Mouse (Mus musculus) hindbrain, embryonic 12.5 days (tissue): ENCODE results near the gene Celf2. TPM values are rescaled to one million over a fixed set of nuclear protein-coding genes. Genes with fewer than 3 reads are reported as not detected.

Experiments
- ATAC-seq: fragments of 200-750 bp; cut with Nextera tagmentation; 2 replicates; pipeline ENCODE4 v1.8.0; 2017; ENCODE audit warnings: moderate TSS enrichment; ENCODE audit not compliant: low FRiP score
- H3K27ac ChIP-seq: fragments of 300-500 bp; sonication (generic); 2 replicates; pipeline ENCODE4 v1.5.1; 2016; ENCODE audit warnings: mild to moderate bottlenecking
- H3K27me3 ChIP-seq: fragments of 300-500 bp; sonication (generic); 2 replicates; pipeline ENCODE4 v1.6.1; 2016; ENCODE audit warnings: mild to moderate bottlenecking
- H3K36me3 ChIP-seq: fragments of 300-500 bp; sonication (generic); 2 replicates; pipeline ENCODE4 v1.6.1; 2016; ENCODE audit warnings: mild to moderate bottlenecking
- H3K4me1 ChIP-seq: fragments of 300-500 bp; sonication (generic); 2 replicates; pipeline ENCODE4 v1.6.1; 2016
- H3K4me2 ChIP-seq: fragments of 300-500 bp; sonication (generic); replicated peaks from 2 replicates; pipeline ENCODE4 v1.6.1; 2016; ENCODE audit warnings: mild to moderate bottlenecking
- H3K4me3 ChIP-seq: fragments of 300-500 bp; sonication (generic); 2 replicates; pipeline ENCODE4 v1.5.1; 2016; ENCODE audit warnings: mild to moderate bottlenecking
- H3K9ac ChIP-seq: fragments of 300-500 bp; sonication (generic); 2 replicates; pipeline ENCODE4 v1.6.1; 2016; ENCODE audit warnings: mild to moderate bottlenecking, moderate library complexity
- H3K9me3 ChIP-seq: fragments of 300-500 bp; sonication (generic); replicated peaks from 2 replicates; pipeline ENCODE4 v1.6.1; 2016; ENCODE audit warnings: mild to moderate bottlenecking
- WGBS: fragments of 180-500 bp; shearing (Covaris S2); methylation state at CpG from one replicate; pipeline ENCODE4 v1.1.7; 2016; 5-methylcytosine and 5-hydroxymethylcytosine counted together
- polyA plus RNA-seq: library from polyadenylated mRNA; unstranded; fragments of >200 nt; fragmentation: Nextera tagmentation; extraction: Ambion mirVana; gene quantifications from 2 replicates; pipeline ENCODE4 v1.2.1, GENCODE M21; 2016

The Celf2 gene
- polyA plus RNA-seq, 1 experiment from 2014 or later: 108 TPM

GRCm38 (mm10) chr2:6558303-6559254 is 950.8 kb downstream of the Celf2 start:
- Histone ChIP-seq H3K4me2 (no peak overlapping the region), H3K36me3 (peaks cover 18% of the 10 kb centered on the region; the same call in 1 of the 2 replicates), H3K27me3 (no peaks in the 10 kb centered on the region), H3K9me3 (no peaks in the 10 kb centered on the region), H3K9ac (no peak overlapping the region), H3K4me1 (peaks cover 2% of the 10 kb centered on the region), H3K4me3 (no peak overlapping the region), H3K27ac (no peak overlapping the region)
- 82% methylated on average over 14 of the region's 14 CpGs for WGBS
- no peak for ATAC-seq

- Histone ChIP-seq H3K36me3 (peaks cover 22% of the 10 kb centered on the region; the same call in 1 of the 2 replicates), H3K9ac (no peak overlapping the region), H3K9me3 (no peaks in the 10 kb centered on the region), H3K4me1 (peaks cover 3% of the 10 kb centered on the region), H3K4me3 (no peak overlapping the region), H3K27ac (no peak overlapping the region), H3K4me2 (no peak overlapping the region), H3K27me3 (no peaks in the 10 kb centered on the region)
- ATAC-seq: no peak
- 86% methylated on average over 3 of the region's 3 CpGs for WGBS
Observed at GRCm38 (mm10) chr2:6557749-6558148, 951.6 kb downstream of the Celf2 start.

GRCm38 (mm10) chr2:6556913-6557312 is 952.5 kb downstream of the Celf2 start:
- no peaks in the 10 kb centered on the region for H3K9me3 ChIP-seq
- ATAC-seq: no peak
- H3K27me3 ChIP-seq: no peaks in the 10 kb centered on the region
- 88% methylated on average over 2 of the region's 2 CpGs for WGBS
- peaks cover 22% of the 10 kb centered on the region; the same call in 1 of the 2 replicates for H3K36me3 ChIP-seq
- H3K27ac ChIP-seq: no peak overlapping the region
- H3K9ac ChIP-seq: no peak overlapping the region
- H3K4me2 ChIP-seq: no peak overlapping the region
- peaks cover 3% of the 10 kb centered on the region for H3K4me1 ChIP-seq
- no peak overlapping the region for H3K4me3 ChIP-seq

GRCm38 (mm10) chr2:6553656-6554055 is 955.7 kb downstream of the Celf2 start:
- no peaks in the 10 kb centered on the region for H3K9me3 ChIP-seq

GRCm38 (mm10) chr2:6549251-6549650 is 960.1 kb downstream of the Celf2 start:
- Histone ChIP-seq H3K9ac (no peak overlapping the region), H3K4me3 (no peak overlapping the region), H3K4me1 (peaks cover 22% of the 10 kb centered on the region), H3K36me3 (0 out of 2 replicates have a peak, but pooled peaks cover 12% of the 10 kb centered on the region), H3K4me2 (no peak overlapping the region), H3K9me3 (no peaks in the 10 kb centered on the region), H3K27me3 (no peaks in the 10 kb centered on the region), H3K27ac (no peak overlapping the region)
- WGBS: 90% methylated on average over 7 of the region's 7 CpGs
- no peak for ATAC-seq

More at GRCm38 (mm10) chr2:6553656-6554055, 955.7 kb downstream of the Celf2 start:
- Histone ChIP-seq H3K9ac (no peak overlapping the region), H3K4me3 (no peak overlapping the region), H3K27ac (no peak overlapping the region), H3K36me3 (peaks cover 18% of the 10 kb centered on the region; the same call in 1 of the 2 replicates), H3K4me2 (no peak overlapping the region), H3K27me3 (no peaks in the 10 kb centered on the region), H3K4me1 (peaks cover 3% of the 10 kb centered on the region)
- ATAC-seq: no peak
- WGBS: 68% methylated on average over 7 of the region's 7 CpGs

- peak overlapping the region; percentile 82 for H3K27ac ChIP-seq
- no peak overlapping the region for H3K4me3 ChIP-seq
- H3K9ac ChIP-seq: no peak overlapping the region
- peak; percentile 79 for ATAC-seq
- H3K4me2 ChIP-seq: no peak overlapping the region
- H3K27me3 ChIP-seq: no peaks in the 10 kb centered on the region
- no peaks in the 10 kb centered on the region for H3K9me3 ChIP-seq
- 0 out of 2 replicates have a peak, but pooled peaks cover 4% of the 10 kb centered on the region for H3K36me3 ChIP-seq
- peaks cover 19% of the 10 kb centered on the region for H3K4me1 ChIP-seq
- WGBS: 22% methylated on average over 9 of the region's 9 CpGs
Observed at GRCm38 (mm10) chr2:6547139-6547664, 962.2 kb downstream of the Celf2 start.

- peak; percentile 79 for ATAC-seq
- Histone ChIP-seq H3K27ac (peak overlapping the region; percentile 82), H3K4me2 (no peak overlapping the region), H3K27me3 (no peaks in the 10 kb centered on the region), H3K36me3 (0 out of 2 replicates have a peak, but pooled peaks cover 4% of the 10 kb centered on the region), H3K4me3 (no peak overlapping the region), H3K9me3 (no peaks in the 10 kb centered on the region), H3K9ac (no peak overlapping the region), H3K4me1 (peaks cover 19% of the 10 kb centered on the region)
- 30% methylated on average over 14 of the region's 14 CpGs for WGBS
Observed at GRCm38 (mm10) chr2:6546462-6547138, 962.8 kb downstream of the Celf2 start.

GRCm38 (mm10) chr2:6545127-6545931 is 964.0 kb downstream of the Celf2 start:
- Histone ChIP-seq H3K4me2 (no peak overlapping the region), H3K27me3 (no peaks in the 10 kb centered on the region), H3K36me3 (no peaks in the 10 kb centered on the region), H3K4me3 (no peak overlapping the region), H3K9ac (no peak overlapping the region), H3K4me1 (peaks cover 19% of the 10 kb centered on the region), H3K27ac (no peak overlapping the region), H3K9me3 (no peaks in the 10 kb centered on the region)
- 38% methylated on average over 10 of the region's 10 CpGs for WGBS
- ATAC-seq: no peak

GRCm38 (mm10) chr2:6543650-6544049 is 965.7 kb downstream of the Celf2 start:
- no peaks in the 10 kb centered on the region for H3K36me3 ChIP-seq
- no peaks in the 10 kb centered on the region for H3K9me3 ChIP-seq
- H3K4me2 ChIP-seq: no peak overlapping the region
- no peak overlapping the region for H3K27ac ChIP-seq
- H3K4me1 ChIP-seq: peaks cover 19% of the 10 kb centered on the region
- no peak overlapping the region for H3K4me3 ChIP-seq
- H3K9ac ChIP-seq: no peak overlapping the region
- no peaks in the 10 kb centered on the region for H3K27me3 ChIP-seq
- ATAC-seq: no peak
- 85% methylated on average over 5 of the region's 5 CpGs for WGBS

GRCm38 (mm10) chr2:6542556-6543180 is 966.7 kb downstream of the Celf2 start:
- Histone ChIP-seq H3K4me3 (no peak overlapping the region), H3K4me2 (no peak overlapping the region), H3K4me1 (peaks cover 20% of the 10 kb centered on the region), H3K36me3 (no peaks in the 10 kb centered on the region), H3K9ac (no peak overlapping the region), H3K27ac (no peak overlapping the region), H3K9me3 (no peaks in the 10 kb centered on the region), H3K27me3 (no peaks in the 10 kb centered on the region)
- ATAC-seq: no peak
- WGBS: 87% methylated on average over 12 of the region's 12 CpGs

GRCm38 (mm10) chr2:6540825-6541224 is 968.5 kb downstream of the Celf2 start:
- no peak overlapping the region for H3K9ac ChIP-seq
- H3K27me3 ChIP-seq: no peaks in the 10 kb centered on the region
- no peak for ATAC-seq
- WGBS: 95% methylated on average over 4 of the region's 6 CpGs
- no peaks in the 10 kb centered on the region for H3K9me3 ChIP-seq
- no peak overlapping the region for H3K4me2 ChIP-seq
- peaks cover 9% of the 10 kb centered on the region; the same call in 1 of the 2 replicates for H3K4me1 ChIP-seq
- H3K4me3 ChIP-seq: no peak overlapping the region
- H3K36me3 ChIP-seq: no peaks in the 10 kb centered on the region
- H3K27ac ChIP-seq: no peak overlapping the region
